Mouse (Mus musculus) left cerebral cortex, postnatal 14 days (tissue): ENCODE measurements at regions not wholly inside any gene's neighbourhood (a gene's known extent, or its start where the extent isn't known, plus 50 kb on each side); places are given as distances from the start of the nearest gene placed in this dataset.
A peak's percentile ranks its signal among the peaks of the same experiment; 100 is the strongest.
"Not testable (repeated sequence)": the region's sequence is repeated elsewhere in the genome, so short reads cannot be mapped to it uniquely, and the experiment has no call there.

ENCODE experiments used
- DNase-seq, 2 experiments: peaks; one replicate each; pipeline ENCODE4 v3.0.0; 2021 to 2022; ENCODE audit warnings: low spot score in 2 of 2, mixed read lengths in 1 of 2
- intact Hi-C: fragments of 180-260 bp; cut with DNase I; formaldehyde crosslinking; loops from one replicate; pipeline ENCODE4 v1.15.1; 2025

GRCm38 (mm10) chr4:4556126-4556525 lies 237.0 kb downstream of the Impad1 start:
- intact Hi-C loops = no loop called here
- peak in 1 of 2 experiments; percentile 3 for DNase-seq

- intact Hi-C loops = no loop called here
- DNase-seq = no peak
Measured at GRCm38 (mm10) chr4:4550301-4550700, 242.9 kb downstream of the Impad1 start.

GRCm38 (mm10) chr4:4549893-4550292 lies 243.3 kb downstream of the Impad1 start:
- intact Hi-C loops = no loop called here

GRCm38 (mm10) chr4:4537172-4537753 lies 255.9 kb downstream of the Impad1 start:
- intact Hi-C loops = no loop called here
- DNase-seq = no peak

More at GRCm38 (mm10) chr4:4549893-4550292, 243.3 kb downstream of the Impad1 start:
- DNase-seq = no peak

- intact Hi-C loops = no loop called here
- DNase-seq = no peak
Measured at GRCm38 (mm10) chr4:4532196-4532595, 261.0 kb downstream of the Impad1 start.

- intact Hi-C loops = no loop called here
Measured at GRCm38 (mm10) chr4:4528311-4528710, 264.8 kb downstream of the Impad1 start.

GRCm38 (mm10) chr4:4521757-4522156 lies 271.4 kb downstream of the Impad1 start:
- no peak for DNase-seq
- intact Hi-C loops = no loop called here

More at GRCm38 (mm10) chr4:4528311-4528710, 264.8 kb downstream of the Impad1 start:
- no peak for DNase-seq

- intact Hi-C loops = no loop called here
- DNase-seq = no peak
Measured at GRCm38 (mm10) chr4:4518741-4519140, 274.4 kb downstream of the Impad1 start.

- intact Hi-C loops = no loop called here
- no peak for DNase-seq
Measured at GRCm38 (mm10) chr4:4513351-4513750, 279.8 kb downstream of the Impad1 start.

- DNase-seq = peak in 1 of 2 experiments; percentile 9
- intact Hi-C loops = no loop called here
Measured at GRCm38 (mm10) chr4:4510180-4510920, 282.8 kb downstream of the Impad1 start.

- peak; percentile 7 to 13 for DNase-seq
- intact Hi-C loops = no loop called here
Measured at GRCm38 (mm10) chr4:4509296-4509695, 283.9 kb downstream of the Impad1 start.

- intact Hi-C loops = no loop called here
- no peak for DNase-seq
Measured at GRCm38 (mm10) chr4:4497199-4497598, 296.0 kb downstream of the Impad1 start.

GRCm38 (mm10) chr4:4496181-4496580 lies 297.0 kb downstream of the Impad1 start:
- no peak for DNase-seq

GRCm38 (mm10) chr4:4465169-4465714 lies 327.9 kb downstream of the Impad1 start:
- intact Hi-C loops = no loop called here
- no peak for DNase-seq

More at GRCm38 (mm10) chr4:4496181-4496580, 297.0 kb downstream of the Impad1 start:
- intact Hi-C loops = no loop called here

GRCm38 (mm10) chr4:4464130-4464700 lies 328.9 kb downstream of the Impad1 start:
- no peak for DNase-seq
- intact Hi-C loops = no loop called here

GRCm38 (mm10) chr4:4459258-4459657 lies 333.9 kb downstream of the Impad1 start:
- DNase-seq = no peak
- intact Hi-C loops = no loop called here

- intact Hi-C loops = no loop called here
- no peak for DNase-seq
Measured at GRCm38 (mm10) chr4:4450104-4450503, 343.1 kb downstream of the Impad1 start.

GRCm38 (mm10) chr4:4442650-4443049 lies 350.5 kb downstream of the Impad1 start:
- intact Hi-C loops = no loop called here
- DNase-seq = peak in 1 of 2 experiments; percentile 2

- intact Hi-C loops = no loop called here
- no peak for DNase-seq
Measured at GRCm38 (mm10) chr4:4437559-4437958, 355.6 kb downstream of the Impad1 start.

GRCm38 (mm10) chr4:4424526-4424925 lies 347.2 kb upstream of the Sdr16c6 start:
- intact Hi-C loops, DNase-seq: not testable (repeated sequence)
